Mouse (Mus musculus) retina, postnatal 7 days (tissue): ENCODE results near the gene Hfe2.
"Not testable (repeated sequence)": the region's sequence is repeated elsewhere in the genome, so short reads cannot be mapped to it uniquely, and the experiment has no call there.

Source experiments
- DNase-seq: peaks from one replicate; pipeline ENCODE4 v3.0.0-alpha.2; 2012; ENCODE audit warnings: low read depth, low spot score

Hfe2 gene

GRCm38 (mm10) chr3:96496216-96496615 is 28.8 kb upstream of the Hfe2 start:
- no peak for DNase-seq

DNA sequence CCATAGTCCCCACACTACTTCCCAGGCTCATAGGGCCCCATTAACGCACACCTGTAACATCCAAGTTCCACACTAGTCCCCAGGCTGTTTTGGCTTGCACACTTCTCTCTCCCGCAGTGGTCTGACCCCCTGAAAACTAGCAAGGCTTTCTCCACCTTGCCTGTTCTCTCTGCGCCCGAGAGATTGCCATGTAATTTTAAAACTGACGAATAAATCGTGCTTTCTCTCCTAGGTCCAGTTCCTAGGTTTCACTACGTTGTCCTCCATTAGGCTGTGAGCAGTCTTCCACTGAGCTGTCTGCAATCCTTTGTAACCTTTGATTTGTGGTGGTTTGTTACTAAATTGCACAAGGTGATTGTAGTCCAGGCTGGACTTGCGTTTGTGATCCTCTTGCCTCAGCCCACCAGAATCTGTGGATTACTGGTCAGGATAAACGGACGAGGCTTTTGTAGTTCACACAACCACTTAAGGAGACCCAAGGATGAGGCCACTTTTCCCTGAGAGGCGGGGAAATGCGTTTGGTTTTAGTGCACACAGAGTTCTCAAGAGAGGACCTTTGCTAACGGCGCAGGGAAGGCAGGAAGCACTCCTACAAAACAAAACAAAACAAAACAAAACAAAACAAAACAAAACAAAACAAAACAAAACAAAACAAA is 28.2 kb upstream of the Hfe2 start:
- DNase-seq, result not testable (repeated sequence)

- DNase-seq, result peak; percentile 54
Measured at GRCm38 (mm10) chr3:96497451-96498028, 27.4 kb upstream of the Hfe2 start.

- DNase-seq, result no peak
Measured at GRCm38 (mm10) chr3:96498476-96499245, 26.3 kb upstream of the Hfe2 start.

GRCm38 (mm10) chr3:96499481-96500288 is 25.3 kb upstream of the Hfe2 start:
- peak; percentile 64 for DNase-seq

DNA sequence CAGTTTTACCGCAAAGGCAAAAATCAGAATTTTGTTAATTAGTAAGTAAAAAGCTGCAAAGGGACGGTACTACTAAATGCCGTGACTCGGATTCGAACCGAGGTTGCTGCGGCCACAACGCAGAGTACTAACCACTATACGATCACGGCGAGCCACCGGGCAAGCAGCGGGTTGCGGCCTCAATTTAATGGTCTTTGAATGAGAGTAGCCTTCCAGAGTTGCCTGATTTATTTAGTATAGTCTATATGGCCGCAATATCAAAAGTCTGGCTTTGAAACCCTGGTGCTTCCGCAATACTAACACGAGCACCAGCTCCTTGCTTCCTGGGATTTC is 24.7 kb upstream of the Hfe2 start:
- DNase-seq, result peak; percentile 84

GRCm38 (mm10) chr3:96500691-96501265 is 24.2 kb upstream of the Hfe2 start:
- DNase-seq, result peak; percentile 75

- DNase-seq, result peak; percentile 95
Measured at GRCm38 (mm10) chr3:96501391-96502115, 23.4 kb upstream of the Hfe2 start.

- DNase-seq, result no peak
Measured at GRCm38 (mm10) chr3:96502181-96503082, 22.5 kb upstream of the Hfe2 start.

DNA sequence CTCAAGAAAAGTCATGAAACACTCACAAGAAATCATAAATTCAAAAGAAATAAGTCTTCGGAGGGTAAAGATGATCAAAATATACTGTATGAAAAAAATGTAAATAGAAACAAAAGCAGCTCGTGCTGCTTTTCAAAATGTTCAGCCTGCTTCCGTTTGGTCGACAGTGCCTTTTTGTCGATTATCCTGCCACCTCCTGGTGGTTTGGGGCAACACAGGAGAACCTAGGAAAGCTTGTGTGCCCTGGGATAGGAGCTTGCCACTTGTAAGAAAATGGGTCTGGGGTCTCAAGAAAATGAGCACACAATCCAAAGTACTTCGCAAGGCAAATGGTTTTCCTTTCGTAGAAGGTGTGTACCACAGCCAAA is 21.9 kb upstream of the Hfe2 start:
- peak; percentile 68 for DNase-seq

DNA sequence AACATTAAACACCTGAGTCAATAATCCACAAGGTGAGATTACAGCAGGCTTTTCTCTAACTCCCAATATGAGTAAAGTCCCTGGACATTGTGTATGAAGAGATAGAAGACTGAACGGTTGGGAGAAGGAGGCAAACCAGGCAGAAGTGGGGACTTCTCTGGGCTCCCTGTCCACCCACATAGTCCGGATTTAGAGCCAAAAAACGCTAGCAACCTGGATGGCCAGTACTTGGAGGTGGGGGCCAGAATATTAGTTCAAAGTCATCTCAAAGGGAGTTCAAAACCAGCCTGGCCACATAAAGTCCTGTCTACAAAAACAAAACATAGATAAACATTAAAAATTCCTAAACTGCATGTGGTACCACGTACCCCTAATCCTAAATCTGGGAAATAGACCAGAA is 21.0 kb upstream of the Hfe2 start:
- no peak for DNase-seq

DNA sequence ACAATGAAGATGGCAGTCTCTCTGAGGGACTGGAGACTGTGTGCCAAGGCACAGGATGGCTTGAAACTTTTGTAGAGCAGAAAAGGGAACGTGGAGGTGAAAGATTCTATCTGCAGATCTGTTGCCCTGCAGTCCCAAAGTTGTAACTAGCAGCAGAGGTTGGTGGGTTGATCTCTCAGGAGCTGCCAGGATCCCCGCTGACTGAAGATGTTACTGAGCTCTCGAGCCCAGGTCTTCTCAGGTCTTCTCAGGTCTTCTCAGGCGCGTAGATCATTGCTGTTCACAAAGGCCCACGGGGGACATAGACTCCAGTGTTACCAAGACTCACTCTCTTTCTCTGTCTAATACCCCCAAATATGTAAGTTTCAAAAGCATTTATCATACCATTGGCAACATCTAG is 20.0 kb upstream of the Hfe2 start:
- no peak for DNase-seq

DNA sequence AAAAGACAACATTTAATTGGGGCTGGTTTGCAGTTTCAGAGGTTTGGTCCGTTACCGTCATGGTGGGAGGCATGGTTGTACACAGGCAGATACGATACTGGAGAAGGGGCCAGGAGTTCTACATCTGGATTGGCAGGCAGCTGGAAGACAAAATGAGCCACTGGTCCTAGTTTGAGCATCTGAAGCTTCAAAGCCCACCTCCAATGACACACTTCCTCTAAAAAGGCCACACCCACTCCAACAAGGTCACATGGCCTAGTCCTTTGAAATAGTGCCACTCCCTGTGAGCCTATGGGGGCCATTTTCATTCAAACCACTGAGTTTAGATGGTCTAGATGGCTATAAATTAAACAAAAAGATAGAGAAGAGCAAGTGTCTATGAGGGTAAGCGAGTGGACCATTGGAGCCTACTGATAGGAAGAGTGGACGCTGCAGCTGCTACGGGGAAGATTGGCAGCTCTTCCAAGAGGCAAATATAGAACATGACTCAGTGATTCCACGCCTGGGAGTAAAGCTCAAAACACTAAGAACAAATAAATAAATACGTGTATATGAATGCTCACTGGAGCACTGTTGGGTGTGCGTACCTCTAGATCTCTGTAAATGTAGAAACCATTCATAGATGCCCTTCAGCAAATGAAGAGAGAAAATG is 18.4 kb upstream of the Hfe2 start:
- DNase-seq, result no peak

DNA sequence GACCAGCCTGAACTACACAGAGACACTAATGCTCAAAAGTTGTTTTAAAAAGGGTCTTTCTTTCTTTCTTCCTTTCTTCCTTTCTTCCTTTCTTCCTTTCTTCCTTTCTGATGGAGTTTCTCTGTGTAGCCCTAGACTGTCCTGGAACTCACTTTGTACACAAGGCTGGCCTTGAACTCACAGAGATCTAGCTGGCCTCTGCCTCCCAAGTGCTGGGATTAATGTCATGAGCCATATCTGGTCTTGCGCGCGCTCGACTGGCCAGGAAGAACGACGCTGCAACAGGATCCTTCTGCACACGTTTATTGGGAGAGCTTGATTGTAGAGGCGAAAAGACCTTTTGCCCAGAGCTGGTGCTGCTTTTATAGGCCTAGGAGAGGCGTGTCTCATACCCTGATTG is 17.0 kb upstream of the Hfe2 start:
- not testable (repeated sequence) for DNase-seq

- no peak for DNase-seq
Measured at GRCm38 (mm10) chr3:96520171-96520570, 4.8 kb upstream of the Hfe2 start.

GRCm38 (mm10) chr3:96522149-96522548 is 2.8 kb upstream of the Hfe2 start:
- DNase-seq, result no peak

DNA sequence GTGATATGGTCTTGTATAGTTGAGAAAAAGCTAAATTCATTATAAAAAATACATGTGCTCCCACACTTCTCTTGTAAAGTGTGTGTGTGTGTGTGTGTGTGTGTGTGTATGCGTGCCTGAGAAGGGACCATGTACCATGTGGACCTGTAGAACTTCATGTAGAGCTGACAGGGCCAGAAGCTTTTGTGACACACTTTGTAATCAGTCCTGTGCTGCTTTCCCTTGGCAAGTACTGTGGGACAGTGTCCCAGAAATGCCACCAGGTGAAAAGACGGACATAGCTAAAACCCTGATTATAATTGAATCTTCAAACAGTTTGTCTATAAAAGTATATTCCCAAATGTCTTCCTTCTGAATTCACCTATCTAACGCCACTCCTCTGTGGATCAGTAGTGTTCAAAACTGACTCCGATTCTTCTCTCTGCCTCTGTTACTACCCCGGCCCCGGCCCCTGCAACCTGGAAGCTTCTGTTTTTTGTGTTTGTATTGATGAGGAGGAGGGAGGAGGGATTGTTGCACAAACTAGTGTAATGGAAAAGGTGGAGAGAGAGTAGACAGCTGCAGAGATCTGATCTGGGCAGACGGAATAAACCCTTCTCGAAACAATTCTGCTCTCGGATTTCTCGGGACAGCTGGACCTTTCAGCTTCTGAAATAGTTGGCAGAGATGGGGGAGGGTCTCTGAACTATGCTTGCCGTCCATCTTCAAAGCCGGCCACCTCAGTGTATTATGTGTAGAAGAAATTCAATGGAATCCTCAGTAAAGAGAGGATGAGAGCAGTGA is 753 bp upstream of the Hfe2 start:
- no peak for DNase-seq

DNA sequence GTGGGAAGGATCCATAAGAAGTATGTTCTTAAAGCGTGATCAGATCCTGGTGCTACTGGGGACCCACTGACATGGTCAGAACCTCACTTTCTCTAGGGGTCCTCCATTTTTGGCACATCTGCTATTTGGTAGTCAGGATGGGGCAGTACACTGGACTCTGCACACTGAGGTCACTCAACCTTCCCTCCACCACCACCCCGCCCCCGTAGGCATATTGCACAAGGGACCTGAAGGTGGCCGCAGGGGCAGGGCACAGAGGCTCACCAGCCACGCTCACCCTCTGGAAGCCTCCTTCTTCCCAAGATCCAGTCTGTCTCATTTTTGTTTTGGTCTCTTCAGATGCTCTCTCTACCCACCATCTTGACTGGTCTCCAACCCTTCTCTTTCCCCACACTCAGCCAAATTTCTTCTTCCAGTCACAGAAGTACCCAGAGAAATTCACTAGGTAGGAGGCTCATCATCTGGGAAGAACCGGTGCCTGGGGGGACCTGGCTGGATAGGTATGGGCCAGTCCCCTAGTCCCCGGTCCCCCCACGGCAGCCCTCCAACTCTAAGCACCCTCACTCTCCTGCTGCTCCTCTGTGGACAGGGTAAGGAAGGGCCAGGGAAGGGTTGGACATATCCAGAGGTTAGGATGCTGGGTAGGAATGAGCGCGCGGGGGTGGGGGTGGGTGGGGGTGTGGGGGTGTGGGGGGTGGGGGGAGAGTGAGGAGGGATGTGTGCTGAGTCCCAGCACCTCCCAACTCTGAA is 1.2 kb downstream of the Hfe2 start:
- no peak for DNase-seq
